Mouse (Mus musculus) bone marrow macrophage, adult 2 months (primary cell): ENCODE measurements around the gene Hist1h2br.

Experiments used
- CTCF ChIP-seq: IDR thresholded peaks from 2 replicates; pipeline ENCODE4 v1.5.1; 2012; ENCODE audit warnings: low read depth, mild to moderate bottlenecking, low read length, moderate library complexity
- POLR2A ChIP-seq: IDR thresholded peaks from 2 replicates; pipeline ENCODE4 v1.6.1; 2012; ENCODE audit warnings: mild to moderate bottlenecking, low read depth, low read length, borderline replicate concordance

DNA sequence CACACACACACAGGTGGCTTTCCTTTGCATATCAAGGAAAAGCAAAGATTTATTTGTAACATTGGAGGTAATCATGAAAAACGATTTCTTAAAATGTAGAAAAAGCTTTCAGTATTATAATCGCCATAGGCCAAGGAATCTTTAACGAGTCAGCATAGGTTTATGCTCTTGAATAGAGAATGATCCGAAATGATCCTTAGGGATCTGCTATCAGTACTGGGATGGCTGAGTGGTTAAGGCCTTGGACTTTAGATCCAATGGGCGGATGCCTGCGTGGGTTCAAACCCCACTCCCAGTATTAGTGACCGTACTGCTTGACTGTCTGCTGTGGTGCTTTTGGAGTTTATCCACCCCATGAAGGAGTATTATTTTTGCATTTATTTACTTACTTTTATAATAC is 38.0 kb upstream of the Hist1h2br start:
- TF ChIP-seq CTCF = no peak
- no peak for TF ChIP-seq POLR2A
